Mouse (Mus musculus) granulocyte monocyte progenitor cell, adult 5-6 weeks (primary cell): ENCODE results near the gene Ddias. TPM values are rescaled to one million over a fixed set of nuclear protein-coding genes. Genes with fewer than 3 reads are reported as not detected.

Experiments used
- ATAC-seq: replicated peaks from 2 replicates; pipeline ENCODE4 v1.8.0; 2016; ENCODE audit warnings: mild to moderate bottlenecking, moderate TSS enrichment, inconsistent platforms; ENCODE audit not compliant: poor library complexity, severe bottlenecking
- total RNA-seq, 2 experiments: library from RNA; stranded (forward) in 1 of 2; stranded (reverse) in 1 of 2; fragments of 200-712, 200-1000 nt in 1 of 2; fragments of >200 nt in 1 of 2; fragmentation: Nextera tagmentation in 1 of 2; gene quantifications; 2 replicates each; pipeline ENCODE4 v1.2.3; 2014 to 2017

Gene Ddias
- total RNA-seq, 2 experiments from 2014 or later, result 10.9 to 19.5 TPM

GRCm38 (mm10) chr7:92870161-92870560 lies 3.9 kb downstream of the Ddias start:
- ATAC-seq, result no peak

GRCm38 (mm10) chr7:92866526-92866925 lies 7.5 kb downstream of the Ddias start:
- peak; percentile 48; the same call in 1 of the 2 replicates for ATAC-seq

GRCm38 (mm10) chr7:92848246-92848645 lies 25.8 kb downstream of the Ddias start:
- ATAC-seq, result no peak; the same call in 1 of the 2 replicates

DNA sequence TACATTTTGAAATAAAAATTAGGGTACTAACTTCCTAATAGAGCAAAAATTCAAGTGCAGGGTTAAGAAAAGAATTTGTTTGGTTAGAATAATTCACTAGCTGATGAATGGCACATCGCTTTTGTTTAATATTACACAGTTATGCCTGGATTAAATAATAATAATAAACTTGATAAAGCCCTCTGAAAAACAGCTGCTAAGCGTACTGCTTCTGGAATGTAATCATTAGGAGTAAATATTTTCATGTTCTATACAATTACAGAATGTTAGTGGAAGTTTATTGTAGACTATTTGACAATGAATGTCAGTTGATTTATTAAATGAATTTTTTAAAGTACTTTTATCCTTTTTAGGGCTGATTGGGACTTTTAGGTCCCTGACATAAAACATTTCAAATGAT lies 31.8 kb downstream of the Ddias start:
- ATAC-seq, result no peak

- ATAC-seq, result no peak
Measured at GRCm38 (mm10) chr7:92837907-92838306, 36.1 kb downstream of the Ddias start.

- peak; percentile 94 for ATAC-seq
Measured at GRCm38 (mm10) chr7:92837226-92837625, 36.8 kb downstream of the Ddias start.

DNA sequence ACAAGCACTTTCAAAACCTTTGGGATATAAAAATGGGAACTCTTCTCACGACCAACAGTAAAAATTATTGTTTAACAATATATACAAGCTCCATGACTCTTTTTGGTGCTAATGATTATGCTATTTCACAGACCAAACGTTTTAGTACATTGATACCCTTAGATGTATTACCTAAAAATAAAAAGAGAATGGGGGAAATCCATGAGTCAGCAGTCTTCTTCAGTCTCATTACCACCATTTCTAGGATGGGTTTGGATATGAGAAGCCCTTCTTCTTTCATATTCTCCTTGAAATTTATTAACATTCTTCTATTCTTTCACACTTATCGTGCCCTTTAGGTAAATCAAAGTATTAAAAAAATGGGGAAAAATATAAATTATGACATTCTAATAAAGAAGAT lies 37.6 kb downstream of the Ddias start:
- ATAC-seq, result no peak

DNA sequence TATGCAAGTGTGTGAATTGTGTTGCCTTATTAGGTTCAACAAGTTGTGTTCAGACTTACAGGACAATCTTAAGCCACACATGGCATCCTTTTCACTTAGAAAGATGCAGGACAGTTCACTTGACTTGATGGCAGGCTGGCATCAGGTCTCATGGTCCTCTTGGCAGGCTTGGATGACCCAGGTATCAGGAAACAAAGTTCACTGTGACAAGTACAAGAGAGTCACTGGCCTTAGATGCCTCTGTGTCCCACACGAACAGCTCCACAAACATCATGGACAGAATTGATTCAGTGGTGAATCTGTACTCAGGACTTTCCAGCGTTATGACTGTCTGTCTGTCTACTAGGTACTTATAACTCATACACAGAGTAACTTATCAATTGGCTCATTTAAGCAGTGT lies 39.7 kb downstream of the Ddias start:
- ATAC-seq, result no peak

DNA sequence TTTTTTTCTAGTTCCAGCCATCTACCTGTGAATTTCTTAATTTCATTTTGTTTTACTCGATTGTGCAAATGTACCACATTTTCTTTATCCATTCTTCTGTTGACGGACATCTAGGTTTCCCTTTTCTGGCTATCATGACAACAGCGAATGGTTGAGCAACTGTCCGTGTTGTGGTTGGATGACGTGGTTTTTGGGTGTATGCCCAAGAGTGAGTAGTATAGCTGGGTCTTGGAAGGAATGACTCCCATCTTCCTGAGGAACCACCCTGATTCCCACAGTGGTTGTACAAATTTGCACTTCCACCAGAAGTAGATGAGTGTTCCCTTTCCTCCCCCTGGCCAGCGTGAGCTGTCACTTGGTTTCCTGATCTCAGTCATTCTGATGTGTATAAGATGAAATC lies 41.7 kb downstream of the Ddias start:
- peak; percentile 92 for ATAC-seq

DNA sequence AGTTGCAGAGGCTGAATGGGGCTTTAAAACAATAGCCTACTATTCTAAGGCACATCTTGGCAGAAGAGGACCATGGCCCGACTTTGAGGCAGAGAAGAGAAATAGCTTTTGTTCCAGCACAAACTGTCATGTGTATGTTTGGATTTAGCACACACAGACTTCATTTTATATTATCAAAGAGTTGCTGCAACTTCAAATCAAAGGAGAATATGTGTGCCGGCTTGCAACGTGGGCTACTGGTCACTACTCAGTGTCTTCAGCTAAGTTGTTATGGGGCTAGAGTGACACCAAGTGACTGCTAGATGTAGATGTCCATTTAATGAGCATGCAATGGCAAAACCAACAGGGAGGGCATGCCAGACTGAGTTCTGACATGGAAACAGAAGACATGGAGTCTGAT lies 46.1 kb downstream of the Ddias start:
- no peak for ATAC-seq

- no peak for ATAC-seq
Measured at GRCm38 (mm10) chr7:92826248-92826647, 47.8 kb downstream of the Ddias start.

- no peak for ATAC-seq
Measured at GRCm38 (mm10) chr7:92822409-92823101, 51.5 kb downstream of the Ddias start.

- no peak for ATAC-seq
Measured at GRCm38 (mm10) chr7:92821871-92822270, 52.2 kb downstream of the Ddias start.

GRCm38 (mm10) chr7:92820941-92821465 lies 53.0 kb downstream of the Ddias start:
- ATAC-seq, result no peak

- ATAC-seq, result no peak
Measured at GRCm38 (mm10) chr7:92820410-92820809, 53.6 kb downstream of the Ddias start.

DNA sequence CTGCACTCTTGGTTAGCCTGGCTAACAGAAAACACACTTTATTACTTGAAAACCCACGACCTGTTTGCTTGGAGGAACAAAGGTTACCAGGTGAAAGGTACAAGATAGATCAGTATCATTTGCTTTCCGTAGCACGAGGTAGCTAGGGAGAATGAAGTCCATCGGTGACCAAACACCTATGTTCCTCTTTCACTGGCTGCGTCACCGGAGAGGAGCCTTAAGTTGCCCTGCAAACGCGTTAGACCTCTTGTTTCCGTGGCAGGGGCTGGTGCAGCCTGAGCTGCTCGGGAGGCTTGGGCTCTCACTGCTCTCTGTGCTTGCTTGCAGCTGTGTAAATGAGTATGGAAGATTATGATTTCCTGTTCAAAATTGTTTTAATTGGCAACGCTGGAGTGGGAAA lies 54.4 kb downstream of the Ddias start:
- ATAC-seq, result no peak

- ATAC-seq, result no peak
Measured at GRCm38 (mm10) chr7:92817886-92818285, 56.2 kb downstream of the Ddias start.

GRCm38 (mm10) chr7:92817242-92817641 lies 56.8 kb downstream of the Ddias start:
- ATAC-seq, result peak; percentile 91

GRCm38 (mm10) chr7:92811667-92812279 lies 62.3 kb downstream of the Ddias start:
- no peak for ATAC-seq
